Mouse (Mus musculus) gastrocnemius, postnatal 10 days (tissue): ENCODE data around the gene Gm21783. TPM values are rescaled to one million over a fixed set of nuclear protein-coding genes. Genes with fewer than 3 reads are reported as not detected.
"Not testable (repeated sequence)": the region's sequence is repeated elsewhere in the genome, so short reads cannot be mapped to it uniquely, and the experiment has no call there.

Experiments
- DNase-seq: peaks from one replicate; pipeline ENCODE4 v3.0.0; 2021; ENCODE audit warnings: mixed read lengths
- long read RNA-seq, 2 experiments: library from polyadenylated mRNA; stranded (forward); transcript quantifications; one replicate each; pipeline ENCODE4 v2.0.0; 2021
- total RNA-seq, 2 experiments: library from RNA; stranded (reverse); gene quantifications; 2 replicates each; pipeline ENCODE4 v1.2.3; 2021

The Gm21783 gene
- total RNA-seq: not detected
- long read RNA-seq, experiment 1: 0 reads
- long read RNA-seq, experiment 2: 0 reads

- DNase-seq: not testable (repeated sequence)
Observed at GRCm38 (mm10) chrY:44981163-44981562, at the start of gene Gm21783. Gene Gm21783, minus strand, starts transcription at chrY:44981263.
